Mouse (Mus musculus) limb, embryonic 12.5 days (tissue): ENCODE measurements at regions not wholly inside any gene's neighbourhood (a gene's known extent, or its start where the extent isn't known, plus 50 kb on each side); places are given as distances from the start of the nearest gene placed in this dataset.

Experiments
- ATAC-seq: fragments of 200-750 bp; cut with Nextera tagmentation; 2 replicates; pipeline ENCODE4 v1.8.0; 2017; ENCODE audit warnings: low read depth, moderate TSS enrichment; ENCODE audit not compliant: insufficient number of reproducible peaks, insufficient read depth, low FRiP score, low TSS enrichment
- H3K27ac ChIP-seq: fragments of 300-500 bp; sonication (generic); 2 replicates; pipeline ENCODE4 v1.5.1; 2016; ENCODE audit warnings: mild to moderate bottlenecking, moderate library complexity
- H3K27me3 ChIP-seq: fragments of 300-500 bp; sonication (generic); 2 replicates; pipeline ENCODE4 v1.6.1; 2016; ENCODE audit warnings: mild to moderate bottlenecking, moderate library complexity
- H3K36me3 ChIP-seq: fragments of 300-500 bp; sonication (generic); 2 replicates; pipeline ENCODE4 v1.6.1; 2016; ENCODE audit warnings: mild to moderate bottlenecking, moderate library complexity
- H3K4me1 ChIP-seq: fragments of 300-500 bp; sonication (generic); replicated peaks from 2 replicates; pipeline ENCODE4 v1.6.1; 2016
- H3K4me2 ChIP-seq: fragments of 300-500 bp; sonication (generic); 2 replicates; pipeline ENCODE4 v1.6.1; 2016; ENCODE audit warnings: mild to moderate bottlenecking, moderate library complexity
- H3K4me3 ChIP-seq: fragments of 300-500 bp; sonication (generic); replicated peaks from 2 replicates; pipeline ENCODE4 v1.5.1; 2016; ENCODE audit warnings: mild to moderate bottlenecking
- H3K9ac ChIP-seq: fragments of 300-500 bp; sonication (generic); replicated peaks from 2 replicates; pipeline ENCODE4 v1.6.1; 2016; ENCODE audit warnings: mild to moderate bottlenecking, moderate library complexity
- H3K9me3 ChIP-seq: fragments of 300-500 bp; sonication (generic); 2 replicates; pipeline ENCODE4 v1.6.1; 2016; ENCODE audit warnings: mild to moderate bottlenecking, moderate library complexity
- WGBS: fragments of 180-500 bp; shearing (Covaris S2); methylation state at CpG from one replicate; pipeline ENCODE4 v1.1.7; 2016; 5-methylcytosine and 5-hydroxymethylcytosine counted together

GRCm38 (mm10) chr13:15931553-15932162, 80.0 kb upstream of the Inhba start:
- no peak for ATAC-seq
- no peaks in the 10 kb centered on the region for H3K36me3 ChIP-seq
- no peaks in the 10 kb centered on the region for H3K9me3 ChIP-seq
- no peaks in the 10 kb centered on the region; the same call in 1 of the 2 replicates for H3K4me1 ChIP-seq
- H3K4me2 ChIP-seq, result no peak overlapping the region
- H3K4me3 ChIP-seq, result no peak overlapping the region
- no peak overlapping the region for H3K9ac ChIP-seq
- H3K27ac ChIP-seq, result no peak overlapping the region
- 49% methylated on average over 5 of the region's 5 CpGs for WGBS
- no peaks in the 10 kb centered on the region for H3K27me3 ChIP-seq

GRCm38 (mm10) chr13:15935689-15936088, 76.0 kb upstream of the Inhba start:
- H3K4me2 ChIP-seq, result no peak overlapping the region
- no peaks in the 10 kb centered on the region for H3K27me3 ChIP-seq
- ATAC-seq, result no peak
- H3K9me3 ChIP-seq, result no peaks in the 10 kb centered on the region
- no peaks in the 10 kb centered on the region; the same call in 1 of the 2 replicates for H3K4me1 ChIP-seq
- H3K4me3 ChIP-seq, result no peak overlapping the region
- WGBS, result 90% methylated on average over 1 of the region's 1 CpGs
- no peak overlapping the region for H3K9ac ChIP-seq
- no peak overlapping the region for H3K27ac ChIP-seq
- H3K36me3 ChIP-seq, result no peaks in the 10 kb centered on the region

- no peak overlapping the region for H3K4me3 ChIP-seq
- H3K27me3 ChIP-seq, result no peaks in the 10 kb centered on the region
- no peaks in the 10 kb centered on the region; the same call in 1 of the 2 replicates for H3K4me1 ChIP-seq
- no peaks in the 10 kb centered on the region for H3K9me3 ChIP-seq
- H3K9ac ChIP-seq, result no peak overlapping the region
- no peak overlapping the region for H3K27ac ChIP-seq
- 67% methylated on average over 1 of the region's 1 CpGs for WGBS
- ATAC-seq, result no peak
- no peaks in the 10 kb centered on the region for H3K36me3 ChIP-seq
- H3K4me2 ChIP-seq, result no peak overlapping the region
These were observed 75.5 kb upstream of the Inhba start for GRCm38 (mm10) chr13:15936109-15936508.

GRCm38 (mm10) chr13:15950143-15950542, 61.5 kb upstream of the Inhba start:
- WGBS, result 75% methylated on average over 4 of the region's 4 CpGs
- no peak for ATAC-seq
- Histone ChIP-seq H3K9me3 (no peaks in the 10 kb centered on the region), H3K27me3 (no peaks in the 10 kb centered on the region), H3K9ac (no peak overlapping the region), H3K4me2 (no peak overlapping the region), H3K27ac (no peak overlapping the region), H3K4me3 (no peak overlapping the region), H3K4me1 (no peaks in the 10 kb centered on the region), H3K36me3 (no peaks in the 10 kb centered on the region)

- H3K4me2 ChIP-seq, result no peak overlapping the region
- no peaks in the 10 kb centered on the region for H3K27me3 ChIP-seq
- 72% methylated on average over 3 of the region's 3 CpGs for WGBS
- no peaks in the 10 kb centered on the region for H3K36me3 ChIP-seq
- no peaks in the 10 kb centered on the region for H3K9me3 ChIP-seq
- ATAC-seq, result no peak
- no peaks in the 10 kb centered on the region for H3K4me1 ChIP-seq
- H3K27ac ChIP-seq, result no peak overlapping the region
- no peak overlapping the region for H3K9ac ChIP-seq
- no peak overlapping the region for H3K4me3 ChIP-seq
These were observed 60.6 kb upstream of the Inhba start for GRCm38 (mm10) chr13:15950885-15951610.
